Comparison of ENCODE assay signal across 9 mouse cellular contexts in the genomic region with DNA sequence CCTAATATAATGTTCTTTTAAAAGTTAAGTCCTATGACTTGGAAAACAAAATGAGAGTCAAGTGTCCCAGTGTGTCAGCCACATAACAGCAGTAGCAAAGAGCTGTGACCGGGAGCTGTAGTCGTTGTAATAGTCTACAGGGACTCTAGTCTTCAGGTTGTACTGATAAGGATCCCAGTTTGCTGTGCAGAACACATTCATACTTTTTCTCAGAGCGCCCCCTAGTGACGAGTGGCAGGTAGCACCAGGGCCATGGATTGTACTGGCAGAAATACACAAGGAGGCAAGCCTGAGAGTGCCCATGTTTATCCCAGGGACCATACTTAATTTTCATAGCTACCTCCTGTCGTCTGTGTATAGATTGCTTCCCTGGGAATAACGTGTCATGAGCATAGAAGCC. TPM values are rescaled to one million over a fixed set of nuclear protein-coding genes. Genes with fewer than 3 reads are reported as not detected.
DNase-seq lines count a peak whose midpoint lies in the region; ATAC-seq and TF ChIP-seq lines count a peak whose summit lies in the region.
"Had no signal": no experiment of that assay in that cellular context is flagged by ENCODE, and none has a peak within 500 bp of the region (broad histone marks: within the 10 kb centered on the region; RNA-seq: fewer than 3 reads in every experiment).

No protein-coding gene starts in this region.

- TF ChIP-seq CTCF in CH12.LX (conservative IDR thresholded peaks at IDR 0.05 in 1 of 2, IDR thresholded peaks at IDR 0.05 in 1 of 2; ENCODE audit: low read depth in 2 of 2, low read length in 2 of 2) = peak; percentile 87 to 94
- peak; percentile 81 for TF ChIP-seq CTCF in brain, embryonic 14.5 days (IDR thresholded peaks at IDR 0.05; ENCODE audit: borderline replicate concordance, extremely low read depth, insufficient read depth, insufficient read length)

- DNase-seq in CH12.LX (ENCODE audit: extremely low read depth) = peak; percentile 89
- DNase-seq in brain, embryonic 14.5 days (ENCODE audit: low read depth) = peak; percentile 82
- peak; percentile 27 for DNase-seq in fibroblast of lung, adult 2 months (ENCODE audit: low read depth)
- peak; percentile 66 to 84 for DNase-seq in kidney, postnatal 36 days
- DNase-seq in thymus, adult 18-20 months = peak; percentile 30 to 59

- H3K79me2 ChIP-seq in CH12.LX (replicated peaks; ENCODE audit: control insufficient read depth, extremely low read depth, insufficient read depth, poor library complexity, severe bottlenecking) = no peaks in the 10 kb centered on the region

- WGBS in heart, embryonic 16.5 days = 2% methylated on average over 6 of the region's 6 CpGs
- under 1% methylated on average over 6 of the region's 6 CpGs for WGBS in liver, embryonic 15.5 days (ENCODE audit: insufficient replicate concordance)
- WGBS in neural tube, embryonic 14.5 days = 7% methylated on average over 6 of the region's 6 CpGs

- H3K27me3 ChIP-seq in CH12.LX (replicated peaks) = no peaks in the 10 kb centered on the region
- H3K27me3 ChIP-seq in heart, embryonic 16.5 days (ENCODE audit: control insufficient read depth, insufficient read depth, low read length) = no peaks in the 10 kb centered on the region
- H3K27me3 ChIP-seq in liver, embryonic 15.5 days = no peaks in the 10 kb centered on the region
- no peaks in the 10 kb centered on the region for H3K27me3 ChIP-seq in neural tube, embryonic 14.5 days (ENCODE audit: control insufficient read depth, insufficient read depth, low read length)
- H3K27me3 ChIP-seq: limb, embryonic 12.5 days had no signal

- ATAC-seq in heart, embryonic 16.5 days (replicated peaks; ENCODE audit: extremely low read depth, insufficient read depth, low FRiP score) = peak; percentile 69
- 0 out of 2 replicates have a peak, but pooled peaks have one; percentile 37 for ATAC-seq in liver, embryonic 15.5 days (ENCODE audit: insufficient read depth)
- peak; percentile 63 for ATAC-seq in neural tube, embryonic 14.5 days (ENCODE audit: low read depth)

- in situ Hi-C loops in CH12.LX (cut with MboI; ENCODE audit: low pct_ligation_motif_present, low pct_unique_long_range_greater_than_20kb, low sequenced_read_pairs) = loop anchor here (25.0 kb wide), 1 partner anchor 181 kb away; no protein-coding TSS in a partner anchor

- no peak overlapping the region for H3K4me3 ChIP-seq in CH12.LX (replicated peaks in 1 of 3; ENCODE audit: low read depth in 2 of 3, low read length in 2 of 3, poor library complexity in 1 of 3)
- H3K4me3 ChIP-seq in heart, embryonic 16.5 days (ENCODE audit: low read length) = no peak overlapping the region
- no peak overlapping the region for H3K4me3 ChIP-seq in liver, embryonic 15.5 days (replicated peaks)
- no peak overlapping the region for H3K4me3 ChIP-seq in neural tube, embryonic 14.5 days (ENCODE audit: low read depth, low read length)
- H3K4me3 ChIP-seq: limb, embryonic 12.5 days had no signal

- no peak for TF ChIP-seq POLR2A in CH12.LX (IDR thresholded peaks at IDR 0.05; ENCODE audit: low read depth, low read length)
- no peak for TF ChIP-seq POLR2A in brain, embryonic 14.5 days (IDR thresholded peaks at IDR 0.05; ENCODE audit: borderline replicate concordance, extremely low read depth, insufficient read depth, insufficient read length, poor library complexity, severe bottlenecking)

- no peak overlapping the region for H3K27ac ChIP-seq in CH12.LX (ENCODE audit: insufficient read depth, low read depth)
- no peak overlapping the region for H3K27ac ChIP-seq in heart, embryonic 16.5 days (ENCODE audit: low read length)
- no peak overlapping the region for H3K27ac ChIP-seq in liver, embryonic 15.5 days (replicated peaks)
- no peak overlapping the region for H3K27ac ChIP-seq in neural tube, embryonic 14.5 days (ENCODE audit: low read depth, low read length)
- H3K27ac ChIP-seq: limb, embryonic 12.5 days had no signal

- no peaks in the 10 kb centered on the region for H3K9me3 ChIP-seq in CH12.LX (replicated peaks; ENCODE audit: low read length)
- H3K9me3 ChIP-seq in heart, embryonic 16.5 days (replicated peaks; ENCODE audit: control insufficient read depth, low read length) = no peaks in the 10 kb centered on the region
- no peaks in the 10 kb centered on the region for H3K9me3 ChIP-seq in liver, embryonic 15.5 days (replicated peaks)
- H3K9me3 ChIP-seq in neural tube, embryonic 14.5 days (ENCODE audit: control insufficient read depth, low read length) = no peaks in the 10 kb centered on the region
- H3K9me3 ChIP-seq: limb, embryonic 12.5 days had no signal

- H3K4me2 ChIP-seq in CH12.LX (ENCODE audit: insufficient read depth, low read depth, poor library complexity, severe bottlenecking) = no peak overlapping the region
- H3K4me2 ChIP-seq in heart, embryonic 16.5 days (ENCODE audit: low read depth, low read length) = no peak overlapping the region
- no peak overlapping the region for H3K4me2 ChIP-seq in liver, embryonic 15.5 days
- no peak overlapping the region for H3K4me2 ChIP-seq in neural tube, embryonic 14.5 days (ENCODE audit: low read depth, low read length)
- H3K4me2 ChIP-seq: limb, embryonic 12.5 days had no signal

- H3K4me1 ChIP-seq in CH12.LX (ENCODE audit: control insufficient read depth in 1 of 2, insufficient read depth in 2 of 2) = peaks cover 2 to 4% of the 10 kb centered on the region in 2 experiments; a peak in 1 of 4 replicates
- H3K4me1 ChIP-seq in heart, embryonic 16.5 days (ENCODE audit: control insufficient read depth, insufficient read depth, low read length) = no peaks in the 10 kb centered on the region
- H3K4me1 ChIP-seq in liver, embryonic 15.5 days (replicated peaks) = 0 out of 2 replicates have a peak, but pooled peaks cover 2% of the 10 kb centered on the region
- H3K4me1 ChIP-seq in neural tube, embryonic 14.5 days (ENCODE audit: control insufficient read depth, insufficient read depth, low read length) = no peaks in the 10 kb centered on the region
- H3K4me1 ChIP-seq: limb, embryonic 12.5 days had no signal

- H3K9ac ChIP-seq in CH12.LX (ENCODE audit: insufficient read depth, low read depth) = no peak overlapping the region
- H3K9ac ChIP-seq in heart, embryonic 16.5 days (ENCODE audit: low read length) = no peak overlapping the region
- no peak overlapping the region for H3K9ac ChIP-seq in liver, embryonic 15.5 days
- no peak overlapping the region for H3K9ac ChIP-seq in neural tube, embryonic 14.5 days (replicated peaks; ENCODE audit: low read depth, low read length)
- H3K9ac ChIP-seq: limb, embryonic 12.5 days had no signal

- dilution Hi-C loops in CH12.LX (cut with MboI; ENCODE audit: extremely low pct_ligation_motif_present, extremely low pct_unique_long_range_greater_than_20kb, low sequenced_read_pairs) = no loop called here

- H3K36me3 ChIP-seq in CH12.LX (replicated peaks in 1 of 2; ENCODE audit: control insufficient read depth in 1 of 2, insufficient read depth in 1 of 2, low read length in 1 of 2) = no peaks in the 10 kb centered on the region
- no peaks in the 10 kb centered on the region for H3K36me3 ChIP-seq in heart, embryonic 16.5 days (ENCODE audit: control insufficient read depth, insufficient read depth)
- H3K36me3 ChIP-seq in liver, embryonic 15.5 days (replicated peaks) = no peaks in the 10 kb centered on the region
- H3K36me3 ChIP-seq in neural tube, embryonic 14.5 days (ENCODE audit: control insufficient read depth, insufficient read depth, low read length) = no peaks in the 10 kb centered on the region
- H3K36me3 ChIP-seq: limb, embryonic 12.5 days had no signal

- no peak for TF ChIP-seq EP300 in CH12.LX (IDR thresholded peaks at IDR 0.05; ENCODE audit: low read length)

- TF ChIP-seq RAD21 in CH12.LX (IDR thresholded peaks at IDR 0.05; ENCODE audit: low read depth, low read length) = peak; percentile 98

TF ChIP-seq in CH12.LX, 34 proteins besides CTCF, POLR2A, EP300 and RAD21 (continues in another document):
- TF ChIP-seq MXI1 (IDR thresholded peaks at IDR 0.05; ENCODE audit: low read depth, low read length) (no peak), TCF12 (IDR thresholded peaks at IDR 0.05; ENCODE audit: low read depth, low read length) (no peak), BHLHE40 (IDR thresholded peaks at IDR 0.05; ENCODE audit: low read depth, low read length) (no peak), PAX5 (IDR thresholded peaks at IDR 0.05; ENCODE audit: low read length) (no peak), GABPA (IDR thresholded peaks at IDR 0.05; ENCODE audit: insufficient replicate concordance, low read depth, low read length) (no peak), USF2 (conservative IDR thresholded peaks at IDR 0.05; ENCODE audit: low read depth, low read length) (no peak), KAT2A (IDR thresholded peaks at IDR 0.05; ENCODE audit: insufficient replicate concordance, low read length) (no peak), JUN (IDR thresholded peaks at IDR 0.05; ENCODE audit: insufficient read depth, low read depth, low read length) (no peak), ZKSCAN1 (IDR thresholded peaks at IDR 0.05; ENCODE audit: borderline replicate concordance, low read depth, low read length) (no peak), E2F4 (IDR thresholded peaks at IDR 0.05; ENCODE audit: insufficient replicate concordance, low read depth, low read length) (no peak), MAZ (IDR thresholded peaks at IDR 0.05; ENCODE audit: low read depth, low read length) (no peak), MEF2A (IDR thresholded peaks at IDR 0.05; ENCODE audit: borderline replicate concordance, low read depth, low read length) (0 out of 2 replicates have a peak, but pooled peaks have one; percentile 38), MYC (IDR thresholded peaks at IDR 0.05; ENCODE audit: low read depth, low read length) (no peak), TBP (conservative IDR thresholded peaks at IDR 0.05; ENCODE audit: low read depth, low read length) (no peak), ZNF384 (IDR thresholded peaks at IDR 0.05; ENCODE audit: low read depth, low read length) (no peak), HCFC1 (IDR thresholded peaks at IDR 0.05; ENCODE audit: low read depth, low read length) (no peak), ZC3H11A (IDR thresholded peaks at IDR 0.05; ENCODE audit: low read depth, low read length) (peak; percentile 82), CHD1 (IDR thresholded peaks at IDR 0.05; ENCODE audit: low read depth, low read length) (no peak), JUND (conservative IDR thresholded peaks at IDR 0.05; ENCODE audit: low read depth, low read length) (no peak), CHD2 (IDR thresholded peaks at IDR 0.05; ENCODE audit: low read length) (no peak), SMC3 (IDR thresholded peaks at IDR 0.05; ENCODE audit: low read depth, low read length) (peak; percentile 93)

RNA-seq across cellular contexts. Expression of a gene that starts 35.0 kb away (rescaled TPM):
- 18.8 and 32.2 TPM in 2 replicates for total RNA-seq in CH12.LX (2012; rRNA removed)
- 13.8 and 14.5 TPM in 2 replicates for total RNA-seq in CH12.LX (2014; rRNA removed)
- 10.1 and 10.6 TPM in 2 replicates for polyA plus RNA-seq in CH12.LX (2012; ENCODE audit: insufficient read length, low read depth)
- 0.57 and 0.86 TPM in 2 replicates for polyA plus RNA-seq in brain, embryonic 14.5 days (2012; rRNA removed)
- polyA plus RNA-seq in heart, embryonic 16.5 days (2015; fragmentation: Nextera tagmentation; extraction: Ambion mirVana) = 3.2 and 5.0 TPM in 2 replicates
- polyA plus RNA-seq in liver, embryonic 15.5 days (2015; fragmentation: Nextera tagmentation; extraction: Ambion mirVana) = 2.7 and 2.8 TPM in 2 replicates
- polyA plus RNA-seq in neural tube, embryonic 14.5 days (2014; fragmentation: Nextera tagmentation; extraction: Ambion mirVana) = 1.2 TPM in 2 replicates

Comparison
In these comparisons a context has a peak if more than half of its experiments do, and no peak if none do; other contexts are left out.
1. DNase-seq: peak in every context shown above with its lines; median percentile 89 in CH12.LX; 82 in brain, embryonic 14.5 days; 75 in kidney, postnatal 36 days; 44 in thymus, adult 18-20 months; 27 in fibroblast of lung, adult 2 months.